Mouse (Mus musculus): ENCODE measurements around the gene Rfx2. TPM values are rescaled to one million over a fixed set of nuclear protein-coding genes. Genes with fewer than 3 reads are reported as not detected.

The Rfx2 gene
- total RNA-seq, 1 experiment from 2014 or later, result 5.0 TPM

DNA sequence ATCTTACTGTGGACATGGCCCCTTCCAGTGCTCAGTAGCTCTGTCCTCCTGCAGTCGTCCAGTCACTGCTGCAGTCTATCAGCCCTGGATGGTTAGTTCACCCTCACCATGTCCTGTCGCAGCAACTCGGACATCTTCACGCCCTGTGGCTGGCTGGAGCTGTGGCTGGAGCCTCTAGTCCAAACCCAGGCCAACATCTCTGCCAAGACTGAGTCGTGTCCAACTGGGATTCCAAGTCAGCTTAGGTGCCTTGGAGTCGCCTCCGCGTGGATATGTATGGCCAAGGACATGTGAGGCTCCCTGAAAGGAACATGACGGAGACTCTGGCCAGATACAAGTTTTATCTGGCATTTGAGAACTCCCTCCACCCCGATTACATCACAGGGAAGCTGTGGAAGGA, 92.6 kb downstream of the Rfx2 start:
- no peak for ATAC-seq (replicated peaks in 1 of 2; ENCODE audit: insufficient read depth in 1 of 2, low FRiP score in 2 of 2, low TSS enrichment in 1 of 2, low read depth in 1 of 2, poor library complexity in 2 of 2, severe bottlenecking in 2 of 2)

DNA sequence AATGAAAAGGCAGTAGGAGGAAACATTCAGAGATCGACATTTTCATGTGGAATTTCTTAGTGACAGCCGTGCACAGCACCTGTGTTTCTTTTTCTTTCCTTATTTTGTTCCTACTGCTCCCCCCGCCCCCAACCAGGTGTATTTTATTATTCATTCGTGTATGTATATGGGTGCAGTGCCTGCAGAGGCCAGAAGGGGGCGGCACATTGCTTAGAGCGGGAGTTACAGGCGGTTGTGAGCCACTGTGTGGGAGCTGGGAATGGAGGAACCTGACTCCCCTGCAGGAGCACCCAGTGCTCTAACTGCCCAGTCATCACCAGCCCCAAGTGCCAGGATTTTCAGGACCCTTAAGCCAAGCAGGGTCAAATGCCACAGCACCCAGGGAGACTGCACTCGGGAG, 94.3 kb downstream of the Rfx2 start:
- ATAC-seq (replicated peaks in 1 of 2; ENCODE audit: insufficient read depth in 1 of 2, low FRiP score in 2 of 2, low TSS enrichment in 1 of 2, low read depth in 1 of 2, poor library complexity in 2 of 2, severe bottlenecking in 2 of 2), result no peak

DNA sequence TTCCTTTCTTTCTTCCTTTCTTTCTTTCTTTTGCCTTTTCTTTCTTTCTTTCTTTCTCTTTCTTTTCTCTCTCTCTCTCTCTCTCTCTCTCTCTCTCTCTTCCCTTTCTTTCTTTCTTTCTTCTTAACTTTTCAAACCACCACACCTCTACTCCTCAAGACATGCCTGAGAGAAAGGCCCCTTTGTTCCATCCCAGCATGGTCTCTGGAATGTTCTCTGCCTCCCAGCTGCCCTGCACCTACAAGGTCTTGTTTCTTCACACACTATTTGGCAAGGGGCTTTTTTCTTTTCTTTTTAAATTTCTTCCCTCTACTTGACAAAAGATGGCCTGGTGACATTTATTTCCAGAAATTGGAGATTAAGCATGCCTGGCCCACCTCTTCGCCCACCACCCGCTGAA, 101.2 kb downstream of the Rfx2 start:
- ATAC-seq (replicated peaks in 1 of 2; ENCODE audit: insufficient read depth in 1 of 2, low FRiP score in 2 of 2, low TSS enrichment in 1 of 2, low read depth in 1 of 2, poor library complexity in 2 of 2, severe bottlenecking in 2 of 2), result no peak

DNA sequence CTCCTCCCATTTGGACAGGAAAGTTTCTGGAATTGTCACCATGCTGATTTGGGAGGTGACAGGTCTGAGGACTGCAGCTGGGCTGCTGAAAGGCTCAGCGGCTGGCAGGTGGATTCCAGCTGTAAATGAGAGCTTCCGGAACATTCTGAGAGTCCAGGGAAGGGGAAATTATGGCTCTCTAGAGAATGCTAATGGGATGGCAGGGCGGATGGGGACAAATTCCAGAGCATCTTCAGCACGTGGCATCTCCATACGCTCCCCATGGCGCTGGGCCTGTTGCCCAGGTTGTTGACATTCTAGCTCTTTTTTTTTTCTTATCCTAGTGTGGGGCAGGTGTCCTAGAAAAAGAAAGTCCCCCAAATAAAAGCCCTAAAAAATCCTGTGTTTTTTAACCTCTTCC, 101.7 kb downstream of the Rfx2 start:
- ATAC-seq (replicated peaks in 1 of 2; ENCODE audit: insufficient read depth in 1 of 2, low FRiP score in 2 of 2, low TSS enrichment in 1 of 2, low read depth in 1 of 2, poor library complexity in 2 of 2, severe bottlenecking in 2 of 2), result no peak

DNA sequence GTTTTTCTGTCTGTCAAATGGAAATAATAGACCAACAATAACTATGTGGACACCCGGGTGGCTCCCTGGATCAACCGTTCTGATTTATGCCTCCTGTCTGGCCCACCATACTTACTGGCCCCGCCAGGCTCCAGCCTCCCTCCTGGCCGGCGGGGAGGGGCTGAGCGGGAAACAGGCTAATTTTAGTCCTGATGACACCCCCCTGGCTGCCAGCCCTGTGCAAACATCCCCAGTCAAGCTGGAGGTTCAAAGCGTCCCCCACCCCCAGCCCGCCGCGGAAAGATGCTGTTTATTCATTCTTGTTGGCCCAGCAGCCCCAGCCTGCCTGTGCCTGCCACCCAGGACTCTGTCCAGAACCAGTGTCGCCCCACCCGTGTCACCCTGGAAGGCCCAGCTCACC, 102.7 kb downstream of the Rfx2 start:
- ATAC-seq (replicated peaks in 1 of 2; ENCODE audit: insufficient read depth in 1 of 2, low FRiP score in 2 of 2, low TSS enrichment in 1 of 2, low read depth in 1 of 2, poor library complexity in 2 of 2, severe bottlenecking in 2 of 2), result no peak

DNA sequence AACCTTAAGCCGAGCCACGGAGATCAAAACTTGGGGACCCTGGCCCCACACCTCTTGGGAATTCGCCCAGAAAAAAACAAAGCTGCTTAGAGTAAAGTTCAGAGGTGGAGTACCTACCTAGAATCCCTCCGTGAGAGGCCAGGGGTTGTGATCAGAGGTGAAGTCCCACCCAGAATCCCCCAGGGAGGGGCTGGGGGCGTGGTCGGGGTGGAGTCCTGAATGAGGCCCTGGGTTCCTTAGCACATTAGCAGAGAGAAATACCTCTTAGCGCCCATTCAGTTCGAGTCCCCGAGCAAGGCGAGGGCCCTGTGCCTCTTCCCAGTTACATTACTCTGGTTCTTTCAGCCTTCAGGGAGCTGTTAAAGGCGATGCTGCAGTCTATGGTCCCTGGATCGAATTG, 103.2 kb downstream of the Rfx2 start:
- no peak for ATAC-seq (replicated peaks in 1 of 2; ENCODE audit: insufficient read depth in 1 of 2, low FRiP score in 2 of 2, low TSS enrichment in 1 of 2, low read depth in 1 of 2, poor library complexity in 2 of 2, severe bottlenecking in 2 of 2)

DNA sequence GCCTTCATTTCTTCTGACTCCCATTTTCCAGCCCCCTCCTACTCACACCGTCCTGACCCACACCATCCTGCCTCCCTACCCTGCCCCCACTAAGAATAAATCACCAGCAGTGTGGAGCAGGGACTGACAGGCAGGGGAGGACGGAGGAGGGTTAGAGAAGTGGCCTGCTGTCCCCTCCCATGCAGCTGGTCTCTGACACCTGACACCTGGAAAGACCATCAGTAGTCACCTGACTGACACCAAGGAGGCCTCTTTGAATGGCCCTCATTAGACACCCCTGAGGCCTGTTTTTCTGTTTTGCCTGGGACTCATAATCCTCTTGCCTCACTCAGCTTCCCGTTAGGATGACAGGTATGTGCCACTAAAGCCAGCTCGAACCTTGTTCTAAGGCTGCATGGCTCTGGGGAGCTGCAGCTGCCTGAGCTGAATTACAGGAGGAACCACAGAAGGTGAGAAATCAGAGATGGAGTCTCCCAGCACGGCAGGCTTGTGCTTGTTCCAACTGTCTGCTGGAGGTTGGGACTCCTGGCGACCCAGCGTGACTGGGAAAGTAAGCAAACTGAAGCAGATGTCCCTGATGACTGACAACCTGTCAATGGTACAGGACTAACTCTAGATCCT, 103.7 kb downstream of the Rfx2 start:
- no peak for ATAC-seq (replicated peaks in 1 of 2; ENCODE audit: insufficient read depth in 1 of 2, low FRiP score in 2 of 2, low TSS enrichment in 1 of 2, low read depth in 1 of 2, poor library complexity in 2 of 2, severe bottlenecking in 2 of 2)

Other genes starting within 250 kb of the Rfx2 start
- 94.2 and 95.1 TPM in 2 replicates for gene Safb2, start 246.4 kb downstream of the Rfx2 start, total RNA-seq (2017)
- 65.8 and 86.0 TPM in 2 replicates for gene Safb, start 246.2 kb downstream of the Rfx2 start, total RNA-seq (2017)
- gene 2410015M20Rik, start 221.2 kb downstream of the Rfx2 start, total RNA-seq (2017), result 65.5 and 76.1 TPM in 2 replicates
- 2,030 and 2,370 TPM in 2 replicates for gene Rpl36, start 217.6 kb downstream of the Rfx2 start, total RNA-seq (2017)
- gene Lonp1, start 204.1 kb downstream of the Rfx2 start, total RNA-seq (2017), result 53.7 and 57.4 TPM in 2 replicates
- gene Catsperd, start 202.9 kb downstream of the Rfx2 start, total RNA-seq (2017), result 0.75 TPM in 1 of 2 replicates, not detected in the other
- gene Ranbp3, start 157.7 kb downstream of the Rfx2 start, total RNA-seq (2017), result 51.9 and 53.5 TPM in 2 replicates
- 42.8 and 67.8 TPM in 2 replicates for gene Ndufa11, start 113.2 kb downstream of the Rfx2 start, total RNA-seq (2017)
- 12.5 and 12.9 TPM in 2 replicates for gene Vmac, start 113.0 kb downstream of the Rfx2 start, total RNA-seq (2017)
- not detected in 2 replicates for gene Nrtn, start 73.5 kb downstream of the Rfx2 start, total RNA-seq (2017)
- gene Dus3l, start 66.3 kb downstream of the Rfx2 start, total RNA-seq (2017), result 21.0 and 26.2 TPM in 2 replicates
- 1.4 TPM in 1 of 2 replicates, not detected in the other for gene Prr22, start 60.8 kb downstream of the Rfx2 start, total RNA-seq (2017)
- not detected in 2 replicates for gene Acsbg2, start 43.4 kb upstream of the Rfx2 start, total RNA-seq (2017)
- gene 1700061G19Rik, start 44.5 kb upstream of the Rfx2 start, total RNA-seq (2017), result 0.44 TPM in 1 of 2 replicates, not detected in the other
- gene Mllt1, start 104.4 kb upstream of the Rfx2 start, total RNA-seq (2017), result 15.3 and 19.3 TPM in 2 replicates
- gene Acer1, start 151.1 kb upstream of the Rfx2 start, total RNA-seq (2017), result not detected in 2 replicates
- 43.0 and 66.4 TPM in 2 replicates for gene Clpp, start 159.3 kb upstream of the Rfx2 start, total RNA-seq (2017)
- gene Alkbh7, start 166.3 kb upstream of the Rfx2 start, total RNA-seq (2017), result 13.2 and 18.7 TPM in 2 replicates
- not detected in 2 replicates for gene Pspn, start 169.0 kb upstream of the Rfx2 start, total RNA-seq (2017)
- 89.5 and 124 TPM in 2 replicates for gene Gtf2f1, start 180.3 kb upstream of the Rfx2 start, total RNA-seq (2017)
- 0.56 TPM in 1 of 2 replicates, not detected in the other for gene Gm17949, start 180.5 kb upstream of the Rfx2 start, total RNA-seq (2017)
- gene Khsrp, start 200.5 kb upstream of the Rfx2 start, total RNA-seq (2017), result 67.1 and 94.5 TPM in 2 replicates
- not detected in 2 replicates for gene Slc25a41, start 210.6 kb upstream of the Rfx2 start, total RNA-seq (2017)
- gene Crb3, start 228.1 kb upstream of the Rfx2 start, total RNA-seq (2017), result 0.56 TPM in 1 of 2 replicates, not detected in the other
- 5.1 and 9.7 TPM in 2 replicates for gene Slc25a23, start 228.8 kb upstream of the Rfx2 start, total RNA-seq (2017)
- gene Dennd1c, start 247.5 kb upstream of the Rfx2 start, total RNA-seq (2017), result 21.1 and 24.2 TPM in 2 replicates